Mouse (Mus musculus) myocyte (in vitro differentiated cells): ENCODE measurements around the gene Dusp13. TPM values are rescaled to one million over a fixed set of nuclear protein-coding genes. Genes with fewer than 3 reads are reported as not detected.
A peak's percentile ranks its signal among the peaks of the same experiment; 100 is the strongest.

ENCODE experiments used
- H3K27me3 ChIP-seq: one replicate; pipeline ENCODE4 v1.6.1; 2011; ENCODE audit not compliant: control insufficient read depth, insufficient read depth, insufficient read length
- H3K36me3 ChIP-seq: one replicate; pipeline ENCODE4 v1.6.1; 2011; ENCODE audit not compliant: control insufficient read depth, insufficient read depth
- H3K4me2 ChIP-seq: one replicate; pipeline ENCODE4 v1.6.1; 2011; ENCODE audit warnings: low read depth, control low read depth
- H3K4me3 ChIP-seq: one replicate; pipeline ENCODE4 v1.5.1; 2011; ENCODE audit warnings: mild to moderate bottlenecking, control low read depth, moderate library complexity
- H3K79me2 ChIP-seq: one replicate; pipeline ENCODE4 v1.6.1; 2011; ENCODE audit not compliant: control insufficient read depth, insufficient read depth
- H3ac ChIP-seq: one replicate; pipeline ENCODE4 v1.6.1; 2011; ENCODE audit not compliant: control insufficient read depth, insufficient read length
- CEBPB ChIP-seq: IDR thresholded peaks from 2 replicates; pipeline ENCODE4 v1.6.1; 2011; ENCODE audit warnings: mild to moderate bottlenecking, moderate library complexity; ENCODE audit not compliant: poor library complexity, insufficient read depth, severe bottlenecking
- E2F4 ChIP-seq: IDR thresholded peaks from one replicate; pipeline ENCODE4 v1.6.1; 2011; ENCODE audit warnings: mild to moderate bottlenecking, control low read depth, moderate library complexity; ENCODE audit not compliant: insufficient read depth
- MAX ChIP-seq: IDR thresholded peaks from one replicate; pipeline ENCODE4 v1.6.1; 2011; ENCODE audit warnings: low read depth, mild to moderate bottlenecking, control low read depth
- MYOD1 ChIP-seq, 3 experiments: IDR thresholded peaks; one replicate each; pipeline ENCODE4 v1.6.1; 2011; ENCODE audit warnings: control low read depth in 2 of 3, low read depth in 2 of 3, mild to moderate bottlenecking in 2 of 3, moderate library complexity in 1 of 3; ENCODE audit not compliant: insufficient read length in 2 of 3, control insufficient read depth in 1 of 3
- MYOG ChIP-seq, 3 experiments: IDR thresholded peaks; one replicate each; pipeline ENCODE4 v1.6.1; 2011; ENCODE audit warnings: control low read depth in 2 of 3, low read depth in 2 of 3, mild to moderate bottlenecking in 2 of 3; ENCODE audit not compliant: insufficient read length in 2 of 3, control insufficient read depth in 1 of 3, insufficient read depth in 1 of 3
- POLR2A ChIP-seq: IDR thresholded peaks from one replicate; pipeline ENCODE4 v1.6.1; 2011; ENCODE audit warnings: low read depth, mild to moderate bottlenecking, control low read depth, moderate library complexity; ENCODE audit not compliant: insufficient read length
- POLR2AphosphoS2 ChIP-seq: IDR thresholded peaks from one replicate; pipeline ENCODE4 v1.6.1; 2011; ENCODE audit warnings: low read depth, control low read depth; ENCODE audit not compliant: insufficient read length
- REST ChIP-seq: IDR thresholded peaks from one replicate; pipeline ENCODE4 v1.6.1; 2011; ENCODE audit warnings: mild to moderate bottlenecking, control low read depth, moderate library complexity; ENCODE audit not compliant: insufficient read depth, insufficient read length
- SRF ChIP-seq: IDR thresholded peaks from one replicate; pipeline ENCODE4 v1.6.1; 2011; ENCODE audit warnings: low read depth; ENCODE audit not compliant: control insufficient read depth, insufficient read length
- TCF12 ChIP-seq: IDR thresholded peaks from one replicate; pipeline ENCODE4 v1.6.1; 2011; ENCODE audit warnings: mild to moderate bottlenecking, control low read depth; ENCODE audit not compliant: poor library complexity, insufficient read depth, severe bottlenecking
- TCF3 ChIP-seq: IDR thresholded peaks from one replicate; pipeline ENCODE4 v1.6.1; 2011; ENCODE audit warnings: low read depth, control low read depth; ENCODE audit not compliant: insufficient read length
- USF1 ChIP-seq: IDR thresholded peaks from one replicate; pipeline ENCODE4 v1.6.1; 2011; ENCODE audit warnings: low read depth, mild to moderate bottlenecking, control low read depth, moderate library complexity
- polyA plus RNA-seq: library from polyadenylated mRNA; unstranded; fragments of >200 nt; fragmentation: generic; extraction: Trizol; gene quantifications from one replicate; pipeline ENCODE4 v1.2.1, GENCODE M21; 2012; ENCODE audit warnings: missing spikeins

The Dusp13 gene
- polyA plus RNA-seq, 1 experiment: 24.6 TPM

DNA sequence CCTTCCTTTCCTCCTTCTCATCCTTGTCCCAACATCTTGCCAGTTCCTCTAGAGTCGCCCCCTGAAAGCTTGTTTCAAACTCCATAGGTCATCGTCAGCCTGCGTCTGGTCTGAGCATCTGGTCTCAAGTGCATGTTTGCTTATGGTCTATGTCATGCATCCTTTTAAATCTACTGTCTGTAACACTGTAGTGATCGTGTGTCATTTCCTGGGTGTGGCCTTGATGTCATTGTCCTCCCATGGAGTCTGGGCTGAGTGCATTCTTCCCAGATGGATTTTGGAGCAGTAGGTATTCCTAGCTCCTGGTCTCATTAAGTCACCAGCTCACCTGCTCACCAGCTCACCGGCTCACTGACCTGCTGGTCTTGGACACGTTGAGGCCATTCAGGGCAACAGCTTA lies 56.0 kb downstream of the Dusp13 start:
- H3K27me3 ChIP-seq: no peaks in the 10 kb centered on the region
- no peak overlapping the region for H3K4me2 ChIP-seq
- H3K4me3 ChIP-seq: no peak overlapping the region
- no peaks in the 10 kb centered on the region for H3K36me3 ChIP-seq
- no peaks in the 10 kb centered on the region for H3K79me2 ChIP-seq
- TF ChIP-seq POLR2AphosphoS2 (no peak), MYOG (IDR thresholded peaks at IDR 0.05; ENCODE audit: control insufficient read depth in 1 of 3, insufficient read depth in 1 of 3, insufficient read length in 2 of 3, low read depth in 2 of 3) (no peak), USF1 (no peak), TCF3 (no peak), POLR2A (no peak), E2F4 (no peak), CEBPB (no peak), REST (no peak), MAX (no peak), TCF12 (no peak), MYOD1 (IDR thresholded peaks at IDR 0.05; ENCODE audit: control insufficient read depth in 1 of 3, insufficient read length in 2 of 3, low read depth in 2 of 3) (no peak), SRF (no peak)
- H3ac ChIP-seq: no peak overlapping the region

- Histone ChIP-seq H3K79me2 (no peaks in the 10 kb centered on the region), H3K4me2 (no peak overlapping the region), H3K4me3 (no peak overlapping the region), H3K27me3 (no peaks in the 10 kb centered on the region), H3ac (no peak overlapping the region), H3K36me3 (no peaks in the 10 kb centered on the region)
- no peak for TF ChIP-seq MAX
- TF ChIP-seq USF1: no peak
- no peak for TF ChIP-seq REST
- TF ChIP-seq MYOD1 (IDR thresholded peaks at IDR 0.05; ENCODE audit: control insufficient read depth in 1 of 3, insufficient read length in 2 of 3, low read depth in 2 of 3): no peak
- TF ChIP-seq CEBPB: no peak
These were observed 59.9 kb downstream of the Dusp13 start for GRCm38 (mm10) chr14:21691070-21691469.

- Histone ChIP-seq H3K79me2 (no peaks in the 10 kb centered on the region), H3K4me2 (no peak overlapping the region), H3K36me3 (no peaks in the 10 kb centered on the region), H3ac (no peak overlapping the region), H3K27me3 (no peaks in the 10 kb centered on the region), H3K4me3 (no peak overlapping the region)
- TF ChIP-seq CEBPB (no peak), TCF3 (no peak)
These were observed 64.4 kb downstream of the Dusp13 start for GRCm38 (mm10) chr14:21686376-21687279.

GRCm38 (mm10) chr14:21685411-21686146 lies 65.4 kb downstream of the Dusp13 start:
- Histone ChIP-seq H3K27me3 (no peaks in the 10 kb centered on the region), H3K36me3 (no peaks in the 10 kb centered on the region), H3K4me2 (peak overlapping the region; percentile 41), H3ac (no peak overlapping the region), H3K79me2 (no peaks in the 10 kb centered on the region), H3K4me3 (no peak overlapping the region)
- TF ChIP-seq REST: no peak
- TF ChIP-seq TCF3: no peak
- TF ChIP-seq POLR2AphosphoS2: no peak
- no peak for TF ChIP-seq POLR2A
- TF ChIP-seq MYOG (IDR thresholded peaks at IDR 0.05; ENCODE audit: control insufficient read depth in 1 of 3, insufficient read depth in 1 of 3, insufficient read length in 2 of 3, low read depth in 2 of 3): peak in 1 of 3 experiments; percentile 56
- no peak for TF ChIP-seq E2F4
- peak in 1 of 3 experiments; percentile 10 for TF ChIP-seq MYOD1 (IDR thresholded peaks at IDR 0.05; ENCODE audit: control insufficient read depth in 1 of 3, insufficient read length in 2 of 3, low read depth in 2 of 3)
- no peak for TF ChIP-seq MAX
- no peak for TF ChIP-seq TCF12
- no peak for TF ChIP-seq SRF
- no peak for TF ChIP-seq USF1

DNA sequence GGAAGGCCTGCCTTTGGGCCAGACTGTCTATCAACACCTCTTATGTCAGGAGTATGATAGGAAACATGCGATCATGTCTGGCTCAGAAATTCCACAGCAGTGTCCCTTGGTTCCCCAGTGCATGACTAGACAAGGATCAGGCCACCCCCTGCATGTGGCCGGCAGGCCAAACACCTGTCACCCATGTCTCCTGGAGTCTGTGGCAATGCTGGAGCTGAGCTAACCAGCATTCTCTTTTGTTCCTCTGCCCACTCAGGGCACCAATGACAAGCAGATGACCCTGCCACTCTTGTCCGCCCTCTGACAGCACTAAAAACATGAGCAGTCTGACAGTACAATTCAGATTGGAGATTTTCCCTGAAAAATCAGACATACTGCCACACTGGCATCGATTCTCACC lies 67.1 kb downstream of the Dusp13 start:
- H3K27me3 ChIP-seq: no peaks in the 10 kb centered on the region
- H3K4me2 ChIP-seq: peak overlapping the region; percentile 45
- no peaks in the 10 kb centered on the region for H3K79me2 ChIP-seq
- H3ac ChIP-seq: no peak overlapping the region
- TF ChIP-seq MYOG (IDR thresholded peaks at IDR 0.05; ENCODE audit: control insufficient read depth in 1 of 3, insufficient read depth in 1 of 3, insufficient read length in 2 of 3, low read depth in 2 of 3): peak; percentile 35 to 93 (median 66)
- TF ChIP-seq E2F4: no peak
- TF ChIP-seq SRF: no peak
- no peak for TF ChIP-seq POLR2AphosphoS2
- peak; percentile 85 to 98 (median 94) for TF ChIP-seq MYOD1 (IDR thresholded peaks at IDR 0.05; ENCODE audit: control insufficient read depth in 1 of 3, insufficient read length in 2 of 3, low read depth in 2 of 3)
- TF ChIP-seq USF1: no peak
- TF ChIP-seq CEBPB: no peak
- peak; percentile 62 for TF ChIP-seq TCF12
- TF ChIP-seq MAX: no peak
- TF ChIP-seq TCF3: peak; percentile 63
- TF ChIP-seq REST: no peak
- TF ChIP-seq POLR2A: no peak
- H3K36me3 ChIP-seq: no peaks in the 10 kb centered on the region
- no peak overlapping the region for H3K4me3 ChIP-seq
